Mouse (Mus musculus) gastrocnemius, postnatal 25 days (tissue): ENCODE measurements around the gene Tjp2. TPM values are rescaled to one million over a fixed set of nuclear protein-coding genes. Genes with fewer than 3 reads are reported as not detected.
"Not testable (repeated sequence)": the region's sequence is repeated elsewhere in the genome, so short reads cannot be mapped to it uniquely, and the experiment has no call there.

Source experiments
- DNase-seq: peaks from one replicate; pipeline ENCODE4 v3.0.0; 2022
- total RNA-seq, 2 experiments: library from RNA; stranded (reverse); gene quantifications; 1 replicate in 1 of 2; 2 replicates in 1 of 2; pipeline ENCODE4 v1.2.3; 2021

The Tjp2 gene
- total RNA-seq, 2 experiments from 2014 or later, result 4.4 to 4.8 TPM

- DNase-seq, result no peak
These were observed 3.4 kb downstream of the Tjp2 start for GRCm38 (mm10) chr19:24221455-24221854.

DNA sequence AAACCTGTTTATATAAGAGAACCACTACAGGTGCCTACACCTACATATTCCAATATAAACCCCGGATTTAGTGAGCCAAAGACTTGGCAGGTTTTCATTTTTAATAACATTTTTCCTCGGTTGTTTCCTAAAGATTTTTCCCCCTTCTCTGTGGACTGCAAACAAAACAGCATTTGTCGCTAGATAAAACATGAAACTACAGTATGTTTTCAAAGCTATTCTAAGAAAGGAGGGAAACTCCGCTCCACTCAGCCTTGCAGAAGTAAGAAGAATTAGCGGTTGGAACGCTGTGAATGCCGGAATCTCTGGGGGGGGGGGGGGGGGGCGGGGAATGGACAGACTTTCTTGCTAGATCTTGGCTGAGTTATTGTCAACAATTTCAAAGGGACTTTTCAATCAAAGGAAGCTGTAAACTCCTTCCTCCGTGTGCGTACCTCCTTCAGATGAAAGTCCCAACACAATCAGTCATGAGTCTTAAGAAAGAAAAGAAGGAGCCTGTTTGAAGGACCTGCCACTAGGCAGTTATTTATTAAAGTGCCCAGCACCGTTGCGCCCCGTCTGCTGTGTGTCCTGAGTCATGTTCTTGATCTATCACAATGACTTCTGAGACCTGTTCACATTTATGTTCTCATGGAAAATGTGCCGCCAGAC is 3.9 kb downstream of the Tjp2 start:
- DNase-seq, result no peak

DNA sequence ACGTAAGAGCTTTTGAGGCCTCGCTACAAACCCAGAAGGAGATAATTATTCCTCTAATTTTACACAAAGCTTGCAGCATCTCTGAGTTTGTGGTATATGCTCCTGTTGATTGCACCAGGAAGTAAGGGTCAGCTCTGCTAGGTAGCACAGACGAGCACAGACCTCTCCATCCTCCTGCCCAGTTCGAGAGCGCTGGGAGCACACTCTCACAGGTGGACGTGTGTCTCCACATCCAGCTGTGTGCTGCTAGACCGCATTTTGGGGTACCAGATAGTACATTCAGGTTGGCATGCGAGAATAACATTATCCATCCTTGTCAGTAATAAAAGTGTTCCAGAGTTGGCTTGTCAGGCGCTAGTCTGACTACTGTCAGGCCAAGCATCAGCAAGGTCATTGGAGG is 5.8 kb downstream of the Tjp2 start:
- DNase-seq, result no peak

GRCm38 (mm10) chr19:24218291-24218690 is 6.5 kb downstream of the Tjp2 start:
- DNase-seq, result no peak

- DNase-seq, result no peak
These were observed 7.0 kb downstream of the Tjp2 start for GRCm38 (mm10) chr19:24217851-24218250.

DNA sequence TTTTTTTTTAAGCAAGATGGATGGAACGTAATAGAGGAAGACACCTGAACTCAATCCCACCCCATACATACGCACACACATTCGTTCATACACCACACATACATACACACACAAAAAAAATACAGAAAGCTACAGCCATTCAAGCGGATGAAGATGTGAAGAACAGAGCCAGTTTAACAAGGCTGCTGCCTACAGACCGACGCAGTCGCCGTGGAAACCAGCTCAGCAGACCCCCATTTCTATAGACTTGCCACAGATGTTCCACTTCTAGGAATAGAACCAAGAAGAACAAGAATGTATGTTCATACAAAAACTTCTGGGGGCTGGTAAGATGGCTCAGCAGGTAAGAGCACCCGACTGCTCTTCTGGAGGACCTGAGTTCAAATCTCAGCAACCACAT is 8.1 kb downstream of the Tjp2 start:
- no peak for DNase-seq

DNA sequence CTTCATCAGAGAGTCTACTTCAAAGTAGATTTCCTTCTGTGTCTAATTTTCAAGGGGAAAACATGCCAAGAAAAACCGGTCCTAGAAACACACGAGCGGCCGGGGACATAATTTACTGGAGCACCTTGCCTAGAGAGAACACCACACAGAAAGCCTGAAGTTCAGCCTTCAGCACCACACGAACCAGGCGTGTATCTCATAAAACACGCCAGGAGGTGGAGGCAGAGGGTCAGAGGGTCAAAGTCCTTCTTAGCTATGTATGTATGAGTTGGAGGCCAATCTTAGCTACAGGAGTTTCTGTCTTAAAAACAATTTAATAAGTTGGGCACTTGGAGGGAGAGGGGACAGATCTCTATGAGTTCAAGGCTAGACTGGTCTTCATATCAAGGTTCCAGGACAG is 9.9 kb downstream of the Tjp2 start:
- DNase-seq, result no peak

DNA sequence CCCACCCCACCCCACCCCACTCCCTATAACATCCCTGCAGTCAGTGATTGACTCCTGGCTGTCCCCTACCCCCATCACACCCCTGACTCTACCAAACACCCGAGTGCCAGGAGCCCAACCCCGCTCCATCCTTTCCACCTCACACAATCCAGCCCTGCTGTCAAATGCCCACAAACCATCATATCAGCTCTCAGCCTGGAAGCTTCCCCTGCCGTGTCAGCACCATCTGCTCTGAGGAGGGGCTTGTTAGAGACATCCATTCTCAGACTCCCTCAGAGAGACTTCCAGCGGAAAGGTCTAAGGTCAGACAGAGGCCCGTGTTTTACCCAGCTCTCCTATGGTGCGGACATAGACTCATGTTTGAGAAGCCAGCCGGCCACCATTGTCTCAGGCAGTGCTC is 11.5 kb downstream of the Tjp2 start:
- DNase-seq, result no peak

DNA sequence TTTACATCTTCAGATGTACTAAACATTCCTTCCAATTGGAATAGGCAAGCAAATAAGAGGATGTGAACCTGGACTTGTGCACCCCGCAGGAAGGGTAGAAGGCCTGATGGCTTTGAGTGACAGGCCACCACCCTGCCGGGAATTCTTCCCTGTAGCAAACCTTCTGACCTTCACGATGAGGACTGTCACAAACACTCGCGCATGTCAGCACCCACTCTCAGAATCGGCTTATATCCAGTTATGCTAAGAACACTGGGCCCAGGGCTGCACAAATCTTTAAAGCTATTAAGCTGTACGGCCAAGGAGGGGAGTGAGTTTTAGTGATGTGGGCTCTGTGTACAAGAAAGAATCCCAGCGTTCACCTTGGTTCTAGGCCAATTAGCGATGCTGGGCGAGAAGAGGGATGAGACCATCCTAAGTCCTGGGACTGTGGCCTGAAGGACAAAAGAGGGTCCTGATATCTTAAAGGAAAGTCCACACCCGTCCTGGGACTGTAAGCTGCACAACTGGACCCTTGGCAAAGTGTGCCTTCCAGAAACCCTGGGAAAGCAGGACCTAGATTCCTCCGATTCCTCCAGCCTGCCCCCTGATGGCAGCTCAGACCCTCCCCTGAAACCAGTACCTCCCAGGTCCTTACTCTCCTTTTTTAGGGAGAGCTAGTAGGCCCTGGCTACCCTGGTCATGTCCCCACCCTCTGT is 12.1 kb downstream of the Tjp2 start:
- no peak for DNase-seq

GRCm38 (mm10) chr19:24211168-24211567 is 13.7 kb downstream of the Tjp2 start:
- DNase-seq, result no peak

- DNase-seq, result no peak
These were observed 15.3 kb downstream of the Tjp2 start for GRCm38 (mm10) chr19:24209516-24209915.

- no peak for DNase-seq
These were observed 16.9 kb downstream of the Tjp2 start for GRCm38 (mm10) chr19:24207967-24208366.

DNA sequence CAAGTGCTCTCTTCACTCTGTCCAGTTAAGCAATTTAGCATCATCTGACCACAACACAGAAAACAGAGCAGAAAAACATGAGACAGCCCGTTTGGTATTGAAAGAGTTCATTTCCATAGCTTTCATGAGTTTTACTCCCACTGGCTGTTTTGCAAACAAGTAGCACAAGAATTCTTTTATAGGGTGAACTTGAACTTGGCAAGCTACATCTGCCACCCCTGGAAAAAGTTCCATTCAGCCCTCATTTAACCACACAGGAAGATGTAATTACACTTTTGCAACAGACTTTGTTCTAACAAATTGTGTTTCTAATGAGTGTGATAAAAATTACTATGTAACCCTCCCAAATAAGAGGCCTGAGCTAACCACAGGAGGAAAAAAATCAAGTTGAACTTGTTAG is 19.8 kb downstream of the Tjp2 start:
- DNase-seq, result no peak

GRCm38 (mm10) chr19:24201848-24202247 is 23.0 kb downstream of the Tjp2 start:
- DNase-seq, result no peak

- DNase-seq, result no peak
These were observed 24.3 kb downstream of the Tjp2 start for GRCm38 (mm10) chr19:24200566-24200965.

DNA sequence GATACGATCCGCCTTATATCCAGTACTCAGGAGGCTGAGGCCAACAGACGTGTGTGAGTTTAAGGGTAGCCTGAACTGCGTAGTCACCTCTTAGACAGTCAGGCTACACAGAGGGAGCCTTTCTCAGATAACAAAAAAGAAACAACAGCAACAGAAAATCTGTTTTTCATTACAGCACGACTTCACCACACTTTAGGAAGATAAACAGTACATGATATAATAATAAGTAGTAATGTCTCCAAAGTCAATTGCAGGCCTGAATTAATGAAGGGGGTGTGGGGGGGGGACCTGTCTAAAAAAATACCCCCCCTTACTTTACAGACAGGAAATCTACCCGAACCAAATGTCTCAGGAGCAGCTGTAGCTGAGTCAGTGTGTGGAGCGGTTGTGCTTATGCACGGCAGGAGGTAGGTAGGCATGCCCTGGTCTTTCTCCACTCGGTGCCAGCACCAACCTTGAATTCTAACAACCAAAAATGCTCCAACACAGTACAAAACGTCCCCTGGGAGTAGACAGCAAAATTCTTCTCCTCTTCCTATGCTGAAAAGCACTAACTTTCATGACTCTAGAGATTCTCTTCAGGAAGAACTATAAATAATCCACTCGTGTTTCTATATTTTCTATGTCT is 26.0 kb downstream of the Tjp2 start:
- DNase-seq, result no peak

GRCm38 (mm10) chr19:24197338-24197737 is 27.5 kb downstream of the Tjp2 start:
- DNase-seq, result no peak

- DNase-seq, result no peak
These were observed 29.6 kb downstream of the Tjp2 start for GRCm38 (mm10) chr19:24195224-24195623.

- no peak for DNase-seq
These were observed 30.6 kb downstream of the Tjp2 start for GRCm38 (mm10) chr19:24194216-24194615.

- no peak for DNase-seq
These were observed 31.9 kb downstream of the Tjp2 start for GRCm38 (mm10) chr19:24192946-24193345.

DNA sequence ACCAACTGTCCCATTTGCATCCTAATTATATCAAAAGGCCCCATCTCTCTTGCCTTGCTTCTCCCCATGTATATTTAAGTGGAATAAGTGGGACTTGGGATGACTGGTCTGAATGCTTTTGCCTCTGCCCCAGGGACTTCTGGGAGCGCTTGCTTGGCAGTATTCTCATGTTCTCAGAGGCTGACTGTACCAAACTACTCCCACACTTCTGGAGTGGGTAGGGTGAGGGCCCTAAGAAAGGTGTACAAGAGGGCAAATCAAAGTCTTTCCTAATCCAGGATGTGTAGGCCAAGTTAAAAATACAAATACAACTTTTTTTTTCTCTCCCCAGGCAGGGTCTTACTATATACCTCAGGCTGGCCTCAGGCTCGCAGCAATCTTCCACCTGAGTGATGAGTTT is 37.0 kb downstream of the Tjp2 start:
- no peak for DNase-seq

- not testable (repeated sequence) for DNase-seq
These were observed 37.5 kb downstream of the Tjp2 start for GRCm38 (mm10) chr19:24187358-24187757.

DNA sequence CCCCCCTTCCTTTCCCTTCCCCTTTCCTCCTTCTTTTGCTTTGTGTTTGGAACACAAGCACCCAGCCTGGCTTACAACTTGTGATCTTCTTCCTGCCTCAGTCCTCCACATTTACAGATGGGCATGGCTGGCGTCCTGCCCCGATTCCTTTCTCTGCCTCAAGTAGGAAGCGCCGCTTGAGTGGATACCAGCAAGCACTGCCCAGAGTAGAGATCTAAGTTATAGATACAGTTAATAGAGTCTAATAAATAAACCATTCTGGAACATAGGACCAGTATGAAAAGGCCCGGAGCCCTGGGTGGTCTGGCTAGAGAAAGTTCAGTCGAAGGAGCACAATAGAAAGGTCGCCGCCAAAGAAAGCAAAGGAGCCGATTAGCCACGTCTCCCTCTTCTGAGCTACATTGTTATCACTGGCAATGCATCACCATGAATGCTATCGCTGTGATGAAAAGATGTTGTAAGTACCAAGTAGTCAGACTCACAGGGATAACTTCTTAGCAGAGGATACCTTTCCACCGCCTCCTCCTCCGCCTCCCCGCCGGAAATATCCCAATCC is 41.1 kb downstream of the Tjp2 start:
- no peak for DNase-seq
